Mouse (Mus musculus): ENCODE measurements at regions not wholly inside any gene's neighbourhood (a gene's known extent, or its start where the extent isn't known, plus 50 kb on each side); places are given as distances from the start of the nearest gene placed in this dataset.

DNA sequence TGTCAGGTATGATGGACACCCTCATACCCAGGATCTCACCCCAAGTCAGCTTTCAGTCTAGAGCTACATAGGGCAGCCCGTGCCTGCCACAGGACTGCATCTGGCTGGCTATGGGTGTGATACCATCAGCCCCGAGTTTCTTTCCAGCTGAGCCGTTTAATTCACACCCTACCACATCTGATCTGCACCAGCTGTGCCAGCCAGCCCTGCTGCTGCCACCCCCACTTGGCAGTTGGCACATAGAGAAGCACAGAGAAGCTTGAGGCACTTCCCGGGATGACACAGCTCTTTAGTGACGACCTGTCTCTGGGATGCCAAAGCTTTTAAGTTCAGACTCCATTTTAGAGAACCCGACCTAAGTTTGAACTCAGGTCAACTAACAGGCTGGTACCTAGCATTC lies 51.8 kb upstream of the Zdhhc25 start:
- no peak overlapping the region for H3K4me3 ChIP-seq (ENCODE audit: low read length)
- no peaks in the 10 kb centered on the region for H3K27me3 ChIP-seq (replicated peaks; ENCODE audit: control insufficient read depth, insufficient read depth, low read length)
- H3K36me3 ChIP-seq (ENCODE audit: control insufficient read depth, insufficient read depth, low read length), result no peaks in the 10 kb centered on the region
- no peak for ATAC-seq
- H3K4me2 ChIP-seq (ENCODE audit: low read length), result no peak overlapping the region
- no peak overlapping the region for H3K27ac ChIP-seq (ENCODE audit: low read depth, low read length)
- H3K9me3 ChIP-seq (ENCODE audit: control insufficient read depth, low read length), result peaks cover 5% of the 10 kb centered on the region; the same call in 1 of the 2 replicates
- H3K4me1 ChIP-seq (ENCODE audit: control insufficient read depth, insufficient read depth, low read depth, low read length), result no peaks in the 10 kb centered on the region
- 67% methylated on average over 6 of the region's 6 CpGs for WGBS
- H3K9ac ChIP-seq (ENCODE audit: low read depth, low read length), result no peak overlapping the region
